Mouse (Mus musculus): ENCODE measurements at regions not wholly inside any gene's neighbourhood (a gene's known extent, or its start where the extent isn't known, plus 50 kb on each side); places are given as distances from the start of the nearest gene placed in this dataset.

DNA sequence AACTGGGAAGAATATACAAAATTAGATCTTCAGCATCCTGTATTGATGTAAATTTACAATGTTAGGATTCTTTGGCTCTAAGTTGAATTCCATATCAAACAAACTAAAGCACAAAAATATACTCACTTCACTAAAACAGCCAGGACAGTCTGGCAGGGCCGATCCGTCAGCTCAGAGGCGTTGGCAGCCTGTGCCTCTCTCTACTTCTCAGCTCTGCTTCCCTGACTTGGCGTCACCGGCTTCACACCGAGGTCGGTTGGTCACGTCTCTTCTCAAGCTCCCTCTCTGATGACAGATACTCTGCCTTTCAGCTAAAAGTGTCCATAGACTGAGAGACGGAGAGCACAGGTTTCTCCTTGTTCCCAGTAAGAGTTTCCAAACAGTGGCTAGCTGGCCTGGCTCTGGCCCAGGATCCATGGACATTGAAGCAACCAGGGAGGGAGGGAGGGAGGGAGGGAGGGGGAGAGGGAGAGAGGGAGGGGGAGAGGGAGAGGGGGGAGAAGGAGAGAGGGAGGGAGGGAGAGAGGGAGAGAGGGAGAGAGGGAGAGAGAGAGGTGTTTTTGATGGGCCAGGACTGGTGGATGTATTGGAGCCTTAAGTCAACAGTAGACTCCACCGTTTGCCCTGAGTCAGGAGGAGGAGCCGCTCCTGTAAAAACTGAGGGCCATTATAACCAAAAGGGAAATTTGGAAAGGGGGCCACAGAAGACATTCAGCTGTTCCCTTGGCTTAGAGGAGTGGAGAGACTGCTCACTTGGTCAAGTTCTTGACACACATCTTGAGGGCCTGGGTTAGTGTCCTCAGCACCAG is 92.8 kb downstream of the Gm11011 start:
- TF ChIP-seq CTCF (IDR thresholded peaks at IDR 0.05; ENCODE audit: low read depth, low read length) (no peak), GATA1 (IDR thresholded peaks at IDR 0.05; ENCODE audit: borderline replicate concordance, low read length) (no peak), GATA2 (IDR thresholded peaks at IDR 0.05; ENCODE audit: borderline replicate concordance, low read depth, low read length) (no peak), TAL1 (conservative IDR thresholded peaks at IDR 0.05; ENCODE audit: low read depth, low read length) (no peak), POLR2AphosphoS5 (IDR thresholded peaks at IDR 0.05; ENCODE audit: insufficient replicate concordance, low read depth, low read length) (no peak)
